Mouse (Mus musculus) kidney, adult 11 months (tissue): ENCODE results near the gene Mrgprb4.

ENCODE experiments used
- DNase-seq: peaks from one replicate; pipeline ENCODE4 v3.0.0; 2022

The Mrgprb4 gene

DNA sequence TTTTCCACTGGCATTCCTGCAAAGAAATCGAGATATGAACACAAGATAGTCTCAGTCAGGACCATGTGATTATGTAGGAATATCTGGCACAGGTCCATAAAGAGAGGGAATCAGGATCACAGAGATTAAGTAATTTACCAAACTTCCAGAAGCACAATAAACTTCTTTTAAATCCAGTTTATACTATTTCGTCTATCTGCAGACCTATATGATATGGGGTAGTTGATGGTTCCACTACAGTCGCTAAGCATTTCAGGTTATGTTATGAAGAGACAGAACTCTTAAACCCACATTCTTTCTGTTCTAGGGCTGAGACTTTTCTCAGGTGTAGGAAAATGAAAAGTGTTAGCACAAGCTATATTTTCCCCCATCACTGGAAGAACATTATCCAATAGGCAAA is at the start of gene Mrgprb4:
TSS of gene Mrgprb4 (minus strand) at position 101 of the 400 bp plus-strand sequence.
- no peak for DNase-seq

DNA sequence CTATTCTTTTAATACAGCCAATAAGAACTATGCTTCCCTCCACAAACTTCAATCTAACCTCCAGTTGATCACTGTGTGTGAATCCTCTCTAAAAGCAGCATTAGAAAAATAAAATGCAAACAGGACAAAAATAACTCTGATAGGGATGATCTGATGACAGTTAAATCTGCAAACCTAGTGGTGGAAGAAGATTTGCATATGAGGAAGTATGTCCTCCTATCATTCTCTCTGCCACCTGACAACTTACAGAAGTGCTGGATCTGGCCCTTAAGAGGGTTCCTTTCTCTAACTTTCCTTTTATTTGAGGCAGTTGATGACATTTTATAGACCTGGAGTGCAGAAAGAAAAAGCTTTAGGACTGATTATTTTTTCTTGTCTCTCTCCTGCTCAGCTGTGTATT is 27.0 kb upstream of the Mrgprb4 start:
- no peak for DNase-seq

DNA sequence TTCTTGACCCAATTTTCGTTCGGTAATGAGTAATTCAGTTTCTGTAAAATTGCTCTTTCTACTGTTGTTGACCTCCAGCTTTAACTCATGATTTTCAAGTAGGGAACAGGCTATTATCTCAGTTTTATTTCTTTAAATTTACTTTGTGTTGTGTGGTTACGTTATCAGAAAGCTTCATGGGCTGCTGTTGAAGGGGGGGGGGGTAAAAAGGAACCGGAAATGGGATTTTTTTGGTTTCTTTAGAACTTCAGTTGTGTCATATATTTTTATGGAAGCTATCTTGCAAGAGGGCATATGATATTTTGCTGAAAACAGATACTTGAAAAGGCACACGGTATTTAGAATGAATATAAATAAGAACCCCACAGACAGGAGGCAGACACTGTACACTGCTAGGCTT is 26.0 kb upstream of the Mrgprb4 start:
- DNase-seq: no peak

DNA sequence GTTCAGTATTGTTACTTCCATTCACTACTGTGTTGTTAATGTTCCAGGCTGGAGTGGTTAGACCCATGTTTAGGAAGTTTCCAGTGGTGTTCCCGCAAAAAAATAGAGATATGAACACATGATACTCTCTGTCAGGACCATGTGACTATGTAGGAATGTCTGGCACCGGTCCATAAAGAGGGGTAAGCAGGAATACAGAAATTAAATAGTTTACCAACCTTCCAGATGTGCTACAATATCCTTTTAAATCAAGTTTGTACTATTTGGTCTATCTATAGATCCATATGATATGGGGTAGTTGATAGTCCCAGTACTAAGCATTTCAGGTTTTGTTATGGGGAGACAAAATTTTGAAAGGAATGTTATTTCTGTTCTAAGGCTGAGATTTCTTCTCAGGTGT is 30.2 kb downstream of the Mrgprb4 start, which contains the start of gene Mrgprb5:
TSS of gene Mrgprb5 (minus strand) at position 101 of the 400 bp plus-strand sequence.
- DNase-seq: no peak

DNA sequence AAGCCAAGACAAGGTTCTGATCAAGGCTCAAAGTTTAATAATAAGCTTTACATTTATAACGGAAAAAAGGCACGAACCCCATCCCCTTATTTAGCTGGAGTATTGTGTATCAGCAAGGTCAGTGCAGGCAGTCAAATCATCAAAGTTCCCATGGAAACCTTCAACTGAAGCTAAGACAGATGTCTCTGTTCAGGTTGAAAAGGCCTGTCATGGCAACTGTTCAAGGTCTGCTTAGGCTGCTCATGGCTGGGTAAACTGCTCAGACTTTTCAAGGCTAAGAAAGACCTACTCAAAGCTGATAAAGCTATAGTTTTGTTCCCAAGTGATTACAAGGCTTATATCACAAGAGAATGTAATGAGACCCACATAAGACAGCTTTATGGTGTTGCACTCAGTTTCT is 31.6 kb downstream of the Mrgprb4 start:
- no peak for DNase-seq
